Mouse (Mus musculus): Measurements from ENCODE around the gene Catsperg1.
"Not testable (repeated sequence)": the region's sequence is repeated elsewhere in the genome, so short reads cannot be mapped to it uniquely, and the experiment has no call there.

DNA sequence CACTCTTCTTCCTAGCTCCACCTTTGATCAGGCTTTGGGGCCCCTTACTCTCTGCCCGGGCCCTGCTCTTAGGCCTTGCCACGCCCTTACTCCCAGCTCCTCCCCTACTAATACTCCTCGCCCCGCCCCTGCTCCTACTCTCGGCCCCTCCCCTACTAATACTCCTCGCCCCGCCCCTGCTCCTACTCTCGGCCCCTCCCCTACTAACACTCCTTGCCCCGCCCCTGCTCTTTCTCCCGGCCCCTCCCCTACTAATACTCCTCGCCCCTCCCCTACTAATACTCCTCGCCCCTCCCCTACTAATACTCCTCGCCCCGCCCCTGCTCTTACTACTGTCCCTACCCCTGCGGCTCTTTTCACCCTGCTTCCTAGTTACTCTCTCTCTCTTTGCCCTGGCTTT is 2.8 kb downstream of the Catsperg1 start:
- TF ChIP-seq CTCF (IDR thresholded peaks at IDR 0.05; ENCODE audit: low read depth, low read length); POLR2A (IDR thresholded peaks at IDR 0.05; ENCODE audit: insufficient read depth, low read length): not testable (repeated sequence)
